Mouse (Mus musculus) ES-E14 (cell line): ENCODE results near the gene Tmem232.

Source experiments
- CHD2 ChIP-seq: IDR thresholded peaks from 2 replicates; pipeline ENCODE4 v1.6.1; 2014; ENCODE audit warnings: mild to moderate bottlenecking, low read depth, low read length, inconsistent platforms
- HCFC1 ChIP-seq: IDR thresholded peaks from 2 replicates; pipeline ENCODE4 v1.6.1; 2012; ENCODE audit warnings: low read length, inconsistent platforms, borderline replicate concordance; ENCODE audit not compliant: insufficient read depth
- MAFK ChIP-seq: IDR thresholded peaks from 2 replicates; pipeline ENCODE4 v1.6.1; 2014; ENCODE audit warnings: mild to moderate bottlenecking, low read depth, low read length, inconsistent platforms; ENCODE audit not compliant: insufficient read depth
- ZC3H11A ChIP-seq: IDR thresholded peaks from 2 replicates; pipeline ENCODE4 v1.6.1; 2012; ENCODE audit warnings: low read depth, mild to moderate bottlenecking, inconsistent platforms, low read length, borderline replicate concordance
- ZNF384 ChIP-seq: IDR thresholded peaks from 2 replicates; pipeline ENCODE4 v1.6.1; 2012; ENCODE audit warnings: low read depth, low read length, inconsistent platforms

GRCm38 (mm10) chr17:65571866-65572265 is 31.3 kb upstream of the Tmem232 start:
- TF ChIP-seq CHD2 (no peak), HCFC1 (no peak), ZC3H11A (no peak), MAFK (no peak), ZNF384 (no peak)
